Mouse (Mus musculus) heart, adult 2 months (tissue): ENCODE results near the gene Cd6. TPM values are rescaled to one million over a fixed set of nuclear protein-coding genes. Genes with fewer than 3 reads are reported as not detected.

Source experiments
- DNase-seq, 2 experiments: peaks; one replicate each; pipeline ENCODE4 v3.0.0; 2021
- H3K27ac ChIP-seq: fragments of 200-600 bp; 2 replicates; pipeline ENCODE4 v1.8.1; 2022
- H3K27me3 ChIP-seq: fragments of 200-500 bp; 2 replicates; pipeline ENCODE4 v1.6.1; 2012; ENCODE audit warnings: mild to moderate bottlenecking, low read length, inconsistent platforms, mixed read lengths; ENCODE audit not compliant: control insufficient read depth, insufficient read depth
- H3K36me3 ChIP-seq: fragments of 200-500 bp; 2 replicates; pipeline ENCODE4 v1.6.1; 2012; ENCODE audit warnings: low read length, inconsistent platforms; ENCODE audit not compliant: control insufficient read depth, insufficient read depth
- H3K4me1 ChIP-seq: fragments of 200-500 bp; 2 replicates; pipeline ENCODE4 v1.6.1; 2011; ENCODE audit warnings: low read length; ENCODE audit not compliant: control insufficient read depth, insufficient read depth
- H3K4me3 ChIP-seq: fragments of 200-600 bp; 2 replicates; pipeline ENCODE4 v1.8.1; 2022
- H3K79me2 ChIP-seq: fragments of 200-500 bp; replicated peaks from 2 replicates; pipeline ENCODE4 v1.6.1; 2012; ENCODE audit warnings: mild to moderate bottlenecking, inconsistent platforms, low read length, moderate library complexity, mixed read lengths; ENCODE audit not compliant: control insufficient read depth, insufficient read depth
- H3K9ac ChIP-seq: fragments of 200-500 bp; 2 replicates; pipeline ENCODE4 v1.6.1; 2012; ENCODE audit warnings: low read depth, mild to moderate bottlenecking, control low read depth, inconsistent platforms, low read length, mixed read lengths
- CTCF ChIP-seq: fragments of 200-600 bp; IDR thresholded peaks from 2 replicates; pipeline ENCODE4 v1.8.1; 2022; ENCODE audit warnings: antibody characterized with exemption, mild to moderate bottlenecking, moderate library complexity
- EP300 ChIP-seq: fragments of 200-500 bp; IDR thresholded peaks from 2 replicates; pipeline ENCODE4 v1.6.1; 2011; ENCODE audit warnings: low read depth, low read length, control low read depth; ENCODE audit not compliant: insufficient read depth
- POLR2A ChIP-seq: fragments of 200-500 bp; IDR thresholded peaks from 2 replicates; pipeline ENCODE4 v1.6.1; 2011; ENCODE audit warnings: mild to moderate bottlenecking, low read depth, low read length, control low read depth; ENCODE audit not compliant: insufficient read depth
- WGBS: fragments of 180-500 bp; shearing (Covaris S2); methylation state at CpG from one replicate; pipeline ENCODE4 v1.1.7; 2018; 5-methylcytosine and 5-hydroxymethylcytosine counted together
- intact Hi-C: fragments of 180-260 bp; cut with DNase I; formaldehyde crosslinking; loops from one replicate; pipeline ENCODE4 v1.15.1; 2025
- polyA plus RNA-seq: library from polyadenylated mRNA; depleted of rRNA; stranded (reverse); fragments of >200 nt; gene quantifications from 2 replicates; pipeline ENCODE4 v1.2.3, GENCODE M21; 2012
- total RNA-seq, 2 experiments: library from RNA; stranded (reverse); gene quantifications; 2 replicates each; pipeline ENCODE4 v1.2.3; 2021

Cd6 gene
- total and polyA plus RNA-seq, 3 experiments: 0.07 to 0.76 TPM; not detected in 1

GRCm38 (mm10) chr19:10855422-10855821 lies 25.6 kb upstream of the Cd6 start:
- 90% methylated on average over 3 of the region's 3 CpGs for WGBS
- Histone ChIP-seq H3K4me3 (no peak overlapping the region), H3K9ac (no peak overlapping the region), H3K79me2 (no peaks in the 10 kb centered on the region), H3K27ac (no peak overlapping the region), H3K27me3 (no peaks in the 10 kb centered on the region), H3K36me3 (no peaks in the 10 kb centered on the region), H3K4me1 (no peaks in the 10 kb centered on the region)
- intact Hi-C loops: no loop called here
- no peak for DNase-seq
- TF ChIP-seq POLR2A (no peak), EP300 (no peak), CTCF (no peak)

DNA sequence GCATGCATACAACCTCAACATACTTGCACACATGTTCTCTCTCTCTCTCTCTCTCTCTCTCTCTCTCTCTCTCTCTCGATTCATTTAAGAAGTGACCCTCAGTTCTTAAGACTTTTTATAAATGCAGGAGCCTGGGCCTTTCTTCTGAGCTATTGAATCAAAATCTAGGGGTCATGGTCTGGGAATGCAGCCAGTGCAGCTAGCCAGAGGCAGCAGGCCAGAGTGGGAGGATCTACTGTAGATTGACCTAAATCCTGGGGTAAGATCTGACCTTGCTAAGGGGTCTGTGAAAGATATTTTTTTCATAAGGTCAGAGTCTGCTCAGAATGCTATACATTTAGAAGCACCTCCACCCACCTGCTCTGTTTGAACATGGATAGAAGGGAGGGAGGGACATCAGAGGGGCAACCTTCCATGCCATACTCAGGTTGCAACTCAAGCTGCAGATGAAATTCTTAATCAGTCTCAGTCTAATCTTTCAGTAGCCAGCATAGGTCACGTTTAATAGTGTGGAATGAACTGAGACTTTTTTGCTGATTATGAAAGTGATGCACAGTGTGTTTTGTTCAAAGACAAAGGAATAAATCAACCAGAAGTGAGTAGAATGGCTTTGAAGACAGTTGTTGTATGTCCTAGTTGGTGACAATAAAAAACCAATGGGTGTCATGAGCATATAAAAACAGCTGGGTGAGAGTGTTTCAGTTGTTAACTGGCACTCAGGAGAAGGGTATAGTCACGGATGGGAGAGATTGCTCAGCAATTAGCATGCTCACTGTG lies 17.6 kb upstream of the Cd6 start:
- H3K27me3 ChIP-seq: no peaks in the 10 kb centered on the region
- H3K9ac ChIP-seq: no peak overlapping the region
- peaks cover 3% of the 10 kb centered on the region for H3K4me1 ChIP-seq
- WGBS: 33% methylated on average over 3 of the region's 3 CpGs
- no peak overlapping the region for H3K27ac ChIP-seq
- H3K36me3 ChIP-seq: no peaks in the 10 kb centered on the region
- H3K79me2 ChIP-seq: no peaks in the 10 kb centered on the region
- intact Hi-C loops: no loop called here
- no peak overlapping the region for H3K4me3 ChIP-seq
- no peak for TF ChIP-seq CTCF
- no peak for TF ChIP-seq POLR2A
- no peak for TF ChIP-seq EP300
- DNase-seq: peak; percentile 50 to 63

DNA sequence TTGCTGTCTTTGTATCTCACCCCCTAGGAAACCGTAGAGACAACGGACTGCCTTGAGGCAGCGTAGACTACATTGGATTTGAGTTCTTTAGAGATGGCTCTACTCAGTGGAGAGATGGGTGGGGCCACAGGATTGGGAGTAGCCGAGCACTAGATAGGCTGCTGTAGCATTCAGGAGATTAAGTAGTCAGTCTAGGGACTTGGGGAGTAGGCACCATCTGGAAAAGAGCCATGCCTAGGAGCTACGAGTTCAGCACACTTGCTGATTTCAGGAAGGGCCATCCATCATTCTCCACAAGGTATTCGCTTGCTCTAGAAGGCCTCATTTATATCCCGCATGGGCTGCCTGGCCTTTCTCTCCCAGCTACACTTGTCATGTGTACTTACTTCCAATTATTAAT lies 16.3 kb upstream of the Cd6 start:
- H3K27me3 ChIP-seq: no peaks in the 10 kb centered on the region
- no peak overlapping the region for H3K9ac ChIP-seq
- no peak overlapping the region for H3K4me3 ChIP-seq
- WGBS: 82% methylated on average over 7 of the region's 7 CpGs
- no peak for DNase-seq
- H3K27ac ChIP-seq: no peak overlapping the region
- H3K36me3 ChIP-seq: no peaks in the 10 kb centered on the region
- TF ChIP-seq EP300 (no peak), CTCF (no peak), POLR2A (no peak)
- peaks cover 5% of the 10 kb centered on the region for H3K4me1 ChIP-seq
- no peaks in the 10 kb centered on the region for H3K79me2 ChIP-seq
- intact Hi-C loops: no loop called here

GRCm38 (mm10) chr19:10845454-10845853 lies 15.6 kb upstream of the Cd6 start:
- H3K79me2 ChIP-seq: no peaks in the 10 kb centered on the region
- H3K9ac ChIP-seq: no peak overlapping the region
- H3K4me1 ChIP-seq: peaks cover 5% of the 10 kb centered on the region
- DNase-seq: no peak
- no peaks in the 10 kb centered on the region for H3K27me3 ChIP-seq
- intact Hi-C loops: no loop called here
- no peak overlapping the region for H3K27ac ChIP-seq
- 87% methylated on average over 3 of the region's 3 CpGs for WGBS
- TF ChIP-seq CTCF (no peak), EP300 (no peak), POLR2A (no peak)
- no peaks in the 10 kb centered on the region for H3K36me3 ChIP-seq
- H3K4me3 ChIP-seq: no peak overlapping the region

DNA sequence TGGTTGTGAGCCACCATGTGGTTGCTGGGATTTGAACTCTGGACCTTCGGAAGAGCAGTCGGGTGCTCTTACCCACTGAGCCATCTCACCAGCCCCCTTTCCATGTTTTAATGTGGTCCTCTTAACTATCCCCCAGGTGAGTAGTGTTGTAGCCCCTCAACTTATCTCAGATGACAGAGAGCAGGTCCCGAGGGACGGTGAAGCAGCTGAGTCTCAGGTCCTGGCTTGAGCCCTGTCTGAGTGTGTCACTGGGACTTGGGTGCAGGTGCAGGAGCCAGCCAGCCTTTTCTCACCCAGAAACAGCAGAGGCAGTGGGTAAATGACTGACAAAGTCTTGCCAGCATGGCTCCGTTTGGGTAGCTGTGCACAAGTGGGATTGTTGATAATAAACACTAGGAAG lies 14.3 kb upstream of the Cd6 start:
- DNase-seq: no peak
- Histone ChIP-seq H3K9ac (no peak overlapping the region), H3K27ac (no peak overlapping the region), H3K4me1 (peaks cover 5% of the 10 kb centered on the region), H3K36me3 (no peaks in the 10 kb centered on the region), H3K79me2 (no peaks in the 10 kb centered on the region), H3K4me3 (no peak overlapping the region), H3K27me3 (no peaks in the 10 kb centered on the region)
- TF ChIP-seq CTCF (no peak), EP300 (no peak)
- intact Hi-C loops: no loop called here
- WGBS: 93% methylated on average over 5 of the region's 5 CpGs

- Histone ChIP-seq H3K36me3 (no peaks in the 10 kb centered on the region), H3K27ac (peak overlapping the region; percentile 45), H3K9ac (peak overlapping the region; percentile 42), H3K27me3 (no peaks in the 10 kb centered on the region), H3K4me1 (peaks cover 5% of the 10 kb centered on the region), H3K79me2 (no peaks in the 10 kb centered on the region), H3K4me3 (peak overlapping the region; percentile 30)
- DNase-seq: peak in 1 of 2 experiments; percentile 23
- no peak for TF ChIP-seq POLR2A
- no peak for TF ChIP-seq CTCF
- 49% methylated on average over 24 of the region's 24 CpGs for WGBS
- intact Hi-C loops: no loop called here
Measured at GRCm38 (mm10) chr19:10842914-10843313, 13.1 kb upstream of the Cd6 start.
